ENCODE assay signal across 8 mouse cellular contexts in genomic region chr8:70447639-70448420, GRCm38 (mm10). TPM values are rescaled to one million over a fixed set of nuclear protein-coding genes. Genes with fewer than 3 reads are reported as not detected.
A peak's percentile ranks its signal among the peaks of the same experiment; 100 is the strongest.
DNase-seq lines count a peak whose midpoint lies in the region; ATAC-seq lines count a peak whose summit lies in the region.

No protein-coding gene starts in this region.

- H3K27me3 ChIP-seq in intestine, embryonic 15.5 days (replicated peaks) = no peaks in the 10 kb centered on the region

- intact Hi-C loops in left cerebral cortex, postnatal 10 days (cut with DNase I) = no loop called here

- no peak for DNase-seq in cerebellum, adult 9-10 months
- DNase-seq in left cerebral cortex, postnatal 10 days (ENCODE audit: extremely low spot score in 1 of 2, low spot score in 2 of 2) = peak; percentile 60 to 68
- no peak for DNase-seq in left cerebral cortex, adult 18-20 months (ENCODE audit: low spot score in 2 of 2)
- peak; percentile 64 to 68 for DNase-seq in cerebellum, postnatal 14 days
- peak; percentile 55 for DNase-seq in testis, postnatal 10 days (ENCODE audit: low spot score)
- DNase-seq in spleen, postnatal 14 days (ENCODE audit: low spot score in 2 of 2) = no peak

- H3K4me2 ChIP-seq in intestine, embryonic 15.5 days (replicated peaks) = no peak overlapping the region

- H3K36me3 ChIP-seq in intestine, embryonic 15.5 days = peaks cover 11% of the 10 kb centered on the region

- no peak overlapping the region for H3K4me3 ChIP-seq in intestine, embryonic 15.5 days (replicated peaks)

- ATAC-seq in cerebellum, adult (ENCODE audit: insufficient number of reproducible peaks, low FRiP score, low TSS enrichment) = 0 out of 2 replicates have a peak, but pooled peaks have one; percentile 27
- ATAC-seq in intestine, embryonic 15.5 days = 0 out of 2 replicates have a peak, but pooled peaks have one; percentile 7

- H3K9me3 ChIP-seq in intestine, embryonic 15.5 days = no peaks in the 10 kb centered on the region

- no peaks in the 10 kb centered on the region for H3K4me1 ChIP-seq in intestine, embryonic 15.5 days (replicated peaks)

- 0 out of 2 replicates have a peak overlapping the region, but pooled peaks have one; percentile 5 for H3K27ac ChIP-seq in intestine, embryonic 15.5 days

- H3K9ac ChIP-seq in intestine, embryonic 15.5 days = no peak overlapping the region

- 63% methylated on average over 19 of the region's 19 CpGs for WGBS in intestine, embryonic 15.5 days

RNA-seq across cellular contexts. Expression of gene Crtc1, which starts 8.5 kb away (rescaled TPM):
- 100 to 1,000 TPM in 1 of 2 experiments, 10 to 100 TPM in 1; 98.8 to 105 TPM for total RNA-seq in left cerebral cortex, postnatal 10 days (2021)
- 100 to 1,000 TPM; 152 to 154 TPM for total RNA-seq in left cerebral cortex, adult 18-20 months (2021)
- 14.8 and 15.0 TPM in 2 replicates for polyA plus RNA-seq in intestine, embryonic 15.5 days (2015; fragmentation: Nextera tagmentation; extraction: Ambion mirVana)

RNA-seq across cellular contexts. Expression of gene Klhl26, which starts 28.9 kb away (rescaled TPM):
- total RNA-seq in left cerebral cortex, postnatal 10 days (2021) = 10 to 100 TPM; 33.1 to 33.8 TPM
- 10 to 100 TPM; 43.7 to 44.4 TPM for total RNA-seq in left cerebral cortex, adult 18-20 months (2021)
- polyA plus RNA-seq in intestine, embryonic 15.5 days (2015; fragmentation: Nextera tagmentation; extraction: Ambion mirVana) = 18.7 and 20.8 TPM in 2 replicates

RNA-seq across cellular contexts. Expression of gene Tmem59l, which starts 39.3 kb away (rescaled TPM):
- 100 to 1,000 TPM; 146 to 159 TPM for total RNA-seq in left cerebral cortex, postnatal 10 days (2021)
- 100 to 1,000 TPM; 295 to 296 TPM for total RNA-seq in left cerebral cortex, adult 18-20 months (2021)
- 3.2 and 4.2 TPM in 2 replicates for polyA plus RNA-seq in intestine, embryonic 15.5 days (2015; fragmentation: Nextera tagmentation; extraction: Ambion mirVana)

RNA-seq across cellular contexts. Expression of gene Crlf1, which starts 45.1 kb away (rescaled TPM):
- 1 to 10 TPM; 7.0 to 9.5 TPM for total RNA-seq in left cerebral cortex, postnatal 10 days (2021)
- 1 to 10 TPM; 1.5 to 2.8 TPM for total RNA-seq in left cerebral cortex, adult 18-20 months (2021)
- 0.95 and 1.2 TPM in 2 replicates for polyA plus RNA-seq in intestine, embryonic 15.5 days (2015; fragmentation: Nextera tagmentation; extraction: Ambion mirVana)

RNA-seq across cellular contexts. Expression of gene Rex1bd, which starts 58.7 kb away (rescaled TPM):
- 100 to 1,000 TPM in 1 of 2 experiments, 10 to 100 TPM in 1; 95.1 to 106 TPM for total RNA-seq in left cerebral cortex, postnatal 10 days (2021)
- total RNA-seq in left cerebral cortex, adult 18-20 months (2021) = 100 to 1,000 TPM; 118 to 122 TPM
- polyA plus RNA-seq in intestine, embryonic 15.5 days (2015; fragmentation: Nextera tagmentation; extraction: Ambion mirVana) = 121 and 132 TPM in 2 replicates

Comparison
In these comparisons a context has a peak if more than half of its experiments do, and no peak if none do; other contexts are left out.
1. DNase-seq: peak in left cerebral cortex, postnatal 10 days (2 of 2), cerebellum, postnatal 14 days (2 of 2) and testis, postnatal 10 days (single experiment); none in cerebellum, adult 9-10 months (single experiment), left cerebral cortex, adult 18-20 months (0 of 2) and spleen, postnatal 14 days (0 of 2).